Mouse (Mus musculus): Measurements from ENCODE around the gene Ttll7.

GRCm38 (mm10) chr3:146946641-146947040 is 94.5 kb downstream of the Ttll7 start:
- TF ChIP-seq POLR2A (IDR thresholded peaks at IDR 0.05; ENCODE audit: control insufficient read depth, extremely low read depth, insufficient read depth, low read length, poor library complexity) (no peak), CTCF (IDR thresholded peaks at IDR 0.05; ENCODE audit: borderline replicate concordance, control insufficient read depth, extremely low read depth, insufficient read depth, low read length, poor library complexity) (no peak)

Measured in thymus, adult 2 months (tissue).